Mouse (Mus musculus) myocyte (in vitro differentiated cells): ENCODE measurements around the gene Btaf1.

Source experiments
- CEBPB ChIP-seq: IDR thresholded peaks from 2 replicates; pipeline ENCODE4 v1.6.1; 2011; ENCODE audit warnings: mild to moderate bottlenecking, moderate library complexity; ENCODE audit not compliant: poor library complexity, insufficient read depth, severe bottlenecking
- E2F4 ChIP-seq: IDR thresholded peaks from one replicate; pipeline ENCODE4 v1.6.1; 2011; ENCODE audit warnings: mild to moderate bottlenecking, control low read depth, moderate library complexity; ENCODE audit not compliant: insufficient read depth
- MAX ChIP-seq: IDR thresholded peaks from one replicate; pipeline ENCODE4 v1.6.1; 2011; ENCODE audit warnings: low read depth, mild to moderate bottlenecking, control low read depth
- MYOD1 ChIP-seq, 3 experiments: IDR thresholded peaks; one replicate each; pipeline ENCODE4 v1.6.1; 2011; ENCODE audit warnings: control low read depth in 2 of 3, low read depth in 2 of 3, mild to moderate bottlenecking in 2 of 3, moderate library complexity in 1 of 3; ENCODE audit not compliant: insufficient read length in 2 of 3, control insufficient read depth in 1 of 3
- MYOG ChIP-seq, 3 experiments: IDR thresholded peaks; one replicate each; pipeline ENCODE4 v1.6.1; 2011; ENCODE audit warnings: control low read depth in 2 of 3, low read depth in 2 of 3, mild to moderate bottlenecking in 2 of 3; ENCODE audit not compliant: insufficient read length in 2 of 3, control insufficient read depth in 1 of 3, insufficient read depth in 1 of 3
- POLR2A ChIP-seq: IDR thresholded peaks from one replicate; pipeline ENCODE4 v1.6.1; 2011; ENCODE audit warnings: low read depth, mild to moderate bottlenecking, control low read depth, moderate library complexity; ENCODE audit not compliant: insufficient read length
- POLR2AphosphoS2 ChIP-seq: IDR thresholded peaks from one replicate; pipeline ENCODE4 v1.6.1; 2011; ENCODE audit warnings: low read depth, control low read depth; ENCODE audit not compliant: insufficient read length
- SRF ChIP-seq: IDR thresholded peaks from one replicate; pipeline ENCODE4 v1.6.1; 2011; ENCODE audit warnings: low read depth; ENCODE audit not compliant: control insufficient read depth, insufficient read length
- TCF12 ChIP-seq: IDR thresholded peaks from one replicate; pipeline ENCODE4 v1.6.1; 2011; ENCODE audit warnings: mild to moderate bottlenecking, control low read depth; ENCODE audit not compliant: poor library complexity, insufficient read depth, severe bottlenecking
- TCF3 ChIP-seq: IDR thresholded peaks from one replicate; pipeline ENCODE4 v1.6.1; 2011; ENCODE audit warnings: low read depth, control low read depth; ENCODE audit not compliant: insufficient read length
- USF1 ChIP-seq: IDR thresholded peaks from one replicate; pipeline ENCODE4 v1.6.1; 2011; ENCODE audit warnings: low read depth, mild to moderate bottlenecking, control low read depth, moderate library complexity

GRCm38 (mm10) chr19:36929816-36930215 is 3.9 kb downstream of the Btaf1 start:
- TF ChIP-seq POLR2A = no peak
- no peak for TF ChIP-seq USF1
- TF ChIP-seq MYOD1 (IDR thresholded peaks at IDR 0.05; ENCODE audit: control insufficient read depth in 1 of 3, insufficient read length in 2 of 3, low read depth in 2 of 3) = no peak
- no peak for TF ChIP-seq MAX
- no peak for TF ChIP-seq POLR2AphosphoS2
- no peak for TF ChIP-seq E2F4
- no peak for TF ChIP-seq MYOG (IDR thresholded peaks at IDR 0.05; ENCODE audit: control insufficient read depth in 1 of 3, insufficient read depth in 1 of 3, insufficient read length in 2 of 3, low read depth in 2 of 3)
- TF ChIP-seq TCF3 = no peak
- no peak for TF ChIP-seq TCF12
- TF ChIP-seq CEBPB = no peak
- no peak for TF ChIP-seq SRF
